ENCODE assay signal across 7 mouse cellular contexts in the genomic region with DNA sequence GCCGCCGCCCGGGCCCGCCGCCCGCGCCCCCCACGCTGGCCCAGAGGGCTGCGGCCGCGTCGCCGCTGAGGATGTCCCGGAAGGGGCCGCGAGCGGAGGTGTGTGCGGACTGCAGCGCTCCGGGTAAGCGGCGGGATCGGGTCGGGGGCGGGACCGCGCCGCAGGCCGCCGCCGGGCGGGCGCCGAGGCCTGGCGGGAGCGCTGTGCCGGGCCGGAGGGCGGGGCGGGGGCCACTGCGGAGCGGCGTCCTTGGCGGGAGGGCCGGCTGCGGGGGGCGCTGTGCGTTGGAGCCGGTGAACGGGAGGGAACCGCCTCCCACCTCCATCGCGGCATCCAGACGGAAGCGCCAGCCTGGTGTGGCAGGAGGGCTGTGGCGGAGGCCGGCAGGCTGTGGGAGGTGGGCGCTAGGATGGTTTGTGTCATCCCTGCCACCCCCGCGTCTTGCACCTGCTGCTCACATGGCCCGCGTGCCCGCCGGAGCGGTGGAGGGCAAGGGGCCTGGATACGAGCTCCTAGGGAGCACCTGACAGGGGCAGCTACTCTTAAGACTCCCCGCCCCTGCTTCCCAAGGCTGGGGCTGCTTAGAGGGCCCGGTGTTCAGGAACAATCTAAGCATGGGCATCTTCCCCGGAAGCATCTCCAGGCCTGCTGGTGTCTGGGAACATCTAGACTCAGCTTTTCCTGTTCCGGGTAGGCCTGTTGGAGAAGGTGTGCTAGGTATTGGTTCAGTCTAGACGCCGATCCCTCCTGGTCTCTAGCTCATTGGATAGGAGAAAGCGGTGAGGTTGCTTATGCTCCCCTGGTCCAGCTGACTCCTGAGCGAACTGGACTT. TPM values are rescaled to one million over a fixed set of nuclear protein-coding genes. Genes with fewer than 3 reads are reported as not detected.
A peak's percentile ranks its signal among the peaks of the same experiment; 100 is the strongest.
DNase-seq lines count a peak whose midpoint lies in the region; ATAC-seq and TF ChIP-seq lines count a peak whose summit lies in the region.

A gene (plus strand): TSS at position 51 of the 832 bp plus-strand sequence.

- 1% methylated on average over 36 of the region's 74 CpGs for WGBS in forebrain, embryonic 11.5 days

- no peaks in the 10 kb centered on the region for H3K27me3 ChIP-seq in MEL (ENCODE audit: control insufficient read depth in 1 of 2, insufficient read depth in 2 of 2, low read length in 2 of 2)
- H3K27me3 ChIP-seq in forebrain, embryonic 11.5 days (ENCODE audit: control insufficient read depth, insufficient read depth, low read length) = no peaks in the 10 kb centered on the region

- intact Hi-C loops in heart, postnatal 10 days (cut with DNase I) = loop anchor here (10.0 kb wide), 1 partner anchor 301 kb away; no protein-coding TSS in a partner anchor

- H3K9ac ChIP-seq in MEL (ENCODE audit: control insufficient read depth, low read depth, low read length, poor library complexity, severe bottlenecking) = peak within 1 kb of the TSS; percentile 93
- H3K9ac ChIP-seq in forebrain, embryonic 11.5 days (ENCODE audit: low read length) = peak within 1 kb of the TSS; percentile 93

- DNase-seq in MEL (ENCODE audit: low read depth, low spot score) = peak; percentile 77
- DNase-seq in adrenal gland, postnatal 25 days = peak; percentile 67
- DNase-seq in forebrain, embryonic 11.5 days (ENCODE audit: low spot score) = peak; percentile 80
- DNase-seq in heart, postnatal 10 days = peak; percentile 53 to 62
- DNase-seq in layer of hippocampus, postnatal 10 days (ENCODE audit: low spot score in 2 of 2) = peak; percentile 68 to 70
- peak; percentile 60 for DNase-seq in lung, postnatal 14 days
- DNase-seq in right cerebral cortex, postnatal 25 days = peak; percentile 79

- ATAC-seq in forebrain, embryonic 11.5 days (replicated peaks; ENCODE audit: low FRiP score) = no peak

- peaks cover 59% of the 10 kb centered on the region for H3K79me2 ChIP-seq in MEL (ENCODE audit: control insufficient read depth, insufficient read depth, low read length, poor library complexity)

- no peak for TF ChIP-seq RAD21 in MEL (IDR thresholded peaks at IDR 0.05; ENCODE audit: low read depth, low read length)

- TF ChIP-seq EP300 in MEL (IDR thresholded peaks at IDR 0.05; ENCODE audit: low read depth in 1 of 2, low read length in 2 of 2) = no peak

- H3K4me3 ChIP-seq in MEL (ENCODE audit: control insufficient read depth in 1 of 2, insufficient read depth in 1 of 2, low read depth in 2 of 2, low read length in 2 of 2) = peak within 1 kb of the TSS; percentile 86 to 90
- H3K4me3 ChIP-seq in forebrain, embryonic 11.5 days (ENCODE audit: low read depth, low read length) = peak within 1 kb of the TSS; percentile 95

- H3K4me2 ChIP-seq in forebrain, embryonic 11.5 days (ENCODE audit: low read depth, low read length, severe bottlenecking) = peak within 1 kb of the TSS; percentile 90

- peak within 1 kb of the TSS; percentile 96 for H3K27ac ChIP-seq in MEL (ENCODE audit: control insufficient read depth, low read depth, low read length)
- peak within 1 kb of the TSS; percentile 70 for H3K27ac ChIP-seq in forebrain, embryonic 11.5 days (ENCODE audit: low read depth, low read length)

- H3K4me1 ChIP-seq in MEL (ENCODE audit: control insufficient read depth in 1 of 2, insufficient read depth in 2 of 2, low read length in 2 of 2) = peaks cover 2 to 22% of the 10 kb centered on the region in 2 experiments; a peak in 3 of 4 replicates
- peaks cover 48% of the 10 kb centered on the region for H3K4me1 ChIP-seq in forebrain, embryonic 11.5 days (replicated peaks; ENCODE audit: control insufficient read depth, insufficient read depth, low read length)

- peaks cover 0 to 15% of the 10 kb centered on the region in 2 experiments; a peak in 2 of 4 replicates for H3K36me3 ChIP-seq in MEL (ENCODE audit: control insufficient read depth in 1 of 2, insufficient read depth in 2 of 2, low read length in 2 of 2)
- H3K36me3 ChIP-seq in forebrain, embryonic 11.5 days (ENCODE audit: control insufficient read depth, insufficient read depth, low read length) = no peaks in the 10 kb centered on the region

- TF ChIP-seq POLR2A in MEL (IDR thresholded peaks at IDR 0.05; ENCODE audit: control insufficient read depth in 1 of 2, insufficient read depth in 1 of 2, low read depth in 1 of 2, low read length in 2 of 2, poor library complexity in 1 of 2) = no peak; a peak in 1 of 4 replicates

- no peaks in the 10 kb centered on the region for H3K9me3 ChIP-seq in MEL (replicated peaks; ENCODE audit: insufficient read depth, low read length)
- H3K9me3 ChIP-seq in forebrain, embryonic 11.5 days (ENCODE audit: control insufficient read depth, low read length) = no peaks in the 10 kb centered on the region

- peak in 2 of 3 experiments; percentile 1 to 43; a peak in 2 of 6 replicates for TF ChIP-seq CTCF in MEL (IDR thresholded peaks at IDR 0.05 in 2 of 3, conservative IDR thresholded peaks at IDR 0.05 in 1 of 3; ENCODE audit: control insufficient read depth in 1 of 3, insufficient read depth in 1 of 3, low read depth in 2 of 3, low read length in 3 of 3, poor library complexity in 1 of 3, severe bottlenecking in 1 of 3)

TF ChIP-seq in MEL, 35 proteins besides CTCF, POLR2A, EP300 and RAD21:
- no peak for TF ChIP-seq MYB (IDR thresholded peaks at IDR 0.05; ENCODE audit: low read depth, low read length)
- TF ChIP-seq TAL1 (IDR thresholded peaks at IDR 0.05; ENCODE audit: low read length) = no peak
- TF ChIP-seq ELF1 (IDR thresholded peaks at IDR 0.05; ENCODE audit: low read depth, low read length) = peak; percentile 46; the same call in 1 of the 2 replicates
- no peak for TF ChIP-seq GATA1 (IDR thresholded peaks at IDR 0.05; ENCODE audit: low read depth, low read length)
- 0 out of 2 replicates have a peak, but pooled peaks have one; percentile 29 for TF ChIP-seq SIN3A (IDR thresholded peaks at IDR 0.05; ENCODE audit: low read length)
- 0 out of 2 replicates have a peak, but pooled peaks have one; percentile 18 for TF ChIP-seq MYC (IDR thresholded peaks at IDR 0.05; ENCODE audit: low read depth, low read length)
- TF ChIP-seq GABPA (IDR thresholded peaks at IDR 0.05; ENCODE audit: low read depth, low read length) = no peak
- TF ChIP-seq TBP (IDR thresholded peaks at IDR 0.05; ENCODE audit: low read depth, low read length) = 0 out of 2 replicates have a peak, but pooled peaks have one; percentile 22
- peak; percentile 74 for TF ChIP-seq MXI1 (IDR thresholded peaks at IDR 0.05; ENCODE audit: low read depth, low read length)
- no peak for TF ChIP-seq ZNF384 (IDR thresholded peaks at IDR 0.05; ENCODE audit: low read depth, low read length)
- no peak for TF ChIP-seq JUND (IDR thresholded peaks at IDR 0.05; ENCODE audit: low read depth, low read length)
- no peak for TF ChIP-seq NRF1 (IDR thresholded peaks at IDR 0.05; ENCODE audit: insufficient read depth, low read depth, low read length, poor library complexity, severe bottlenecking)
- TF ChIP-seq CHD1 (IDR thresholded peaks at IDR 0.05; ENCODE audit: low read depth, low read length) = no peak
- no peak for TF ChIP-seq NELFE (IDR thresholded peaks at IDR 0.05; ENCODE audit: low read depth, low read length)

RNA-seq across cellular contexts. Expression of the gene that starts here (rescaled TPM):
- 32.0 and 33.1 TPM in 2 replicates for total RNA-seq in MEL (2012; rRNA removed)
- 10 to 100 TPM in 1 of 2 experiments, not detected in 1; 81.4 TPM for polyA plus RNA-seq in MEL (2012; ENCODE audit: insufficient read depth in 1 of 2, insufficient read length in 2 of 2, low read depth in 1 of 2, low replicate concordance in 2 of 2, missing spikeins in 1 of 2)
- total RNA-seq in adrenal gland, postnatal 25 days (2021) = 53.8 and 55.9 TPM in 2 replicates
- 19.2 and 21.2 TPM in 2 replicates for polyA plus RNA-seq in forebrain, embryonic 11.5 days (2014; fragmentation: Nextera tagmentation; extraction: Ambion mirVana)
- total RNA-seq in heart, postnatal 10 days (2021) = 10 to 100 TPM; 64.5 to 65.1 TPM
- 100 to 1,000 TPM; 151 to 166 TPM for total RNA-seq in layer of hippocampus, postnatal 10 days (2021)
